Mouse (Mus musculus) midbrain, embryonic 16.5 days (tissue): ENCODE results near the gene M1ap. TPM values are rescaled to one million over a fixed set of nuclear protein-coding genes. Genes with fewer than 3 reads are reported as not detected.

Experiments
- ATAC-seq: fragments of 200-750 bp; cut with Nextera tagmentation; 2 replicates; pipeline ENCODE4 v1.8.0; 2017; ENCODE audit warnings: moderate TSS enrichment
- H3K27ac ChIP-seq: fragments of 300-500 bp; sonication (generic); 2 replicates; pipeline ENCODE4 v1.5.1; 2014; ENCODE audit warnings: mild to moderate bottlenecking, low read length, mixed read lengths
- H3K27me3 ChIP-seq: fragments of 300-500 bp; sonication (generic); 2 replicates; pipeline ENCODE4 v1.6.1; 2014; ENCODE audit warnings: low read depth, low read length, mixed read lengths; ENCODE audit not compliant: control insufficient read depth, insufficient read depth
- H3K36me3 ChIP-seq: fragments of 300-500 bp; sonication (generic); 2 replicates; pipeline ENCODE4 v1.6.1; 2014; ENCODE audit warnings: mild to moderate bottlenecking, low read length, moderate library complexity, mixed read lengths; ENCODE audit not compliant: control insufficient read depth, insufficient read depth
- H3K4me1 ChIP-seq: fragments of 300-500 bp; sonication (generic); 2 replicates; pipeline ENCODE4 v1.6.1; 2014; ENCODE audit warnings: mild to moderate bottlenecking, low read length, mixed read lengths; ENCODE audit not compliant: control insufficient read depth, insufficient read depth
- H3K4me2 ChIP-seq: fragments of 300-500 bp; sonication (generic); 2 replicates; pipeline ENCODE4 v1.6.1; 2014; ENCODE audit warnings: mild to moderate bottlenecking, low read length, mixed read lengths
- H3K4me3 ChIP-seq: fragments of 300-500 bp; sonication (generic); 2 replicates; pipeline ENCODE4 v1.5.1; 2014; ENCODE audit warnings: low read depth, mild to moderate bottlenecking, low read length, moderate library complexity, mixed read lengths
- H3K9ac ChIP-seq: fragments of 300-500 bp; sonication (generic); 2 replicates; pipeline ENCODE4 v1.6.1; 2014; ENCODE audit warnings: low read depth, low read length, mixed read lengths
- H3K9me3 ChIP-seq: fragments of 300-500 bp; sonication (generic); replicated peaks from 2 replicates; pipeline ENCODE4 v1.6.1; 2014; ENCODE audit warnings: mild to moderate bottlenecking, low read length, mixed read lengths; ENCODE audit not compliant: control insufficient read depth, poor library complexity, severe bottlenecking
- WGBS: fragments of 180-500 bp; shearing (Covaris S2); extraction: QIAGEN DNeasy Blood & Tissue Kit; methylation state at CpG from one replicate; pipeline ENCODE4 v1.1.7; 2014; 5-methylcytosine and 5-hydroxymethylcytosine counted together
- polyA plus RNA-seq: library from polyadenylated mRNA; unstranded; fragments of >200 nt; fragmentation: Nextera tagmentation; extraction: Ambion mirVana; gene quantifications from 2 replicates; pipeline ENCODE4 v1.2.1, GENCODE M21; 2015

The M1ap gene
- polyA plus RNA-seq, 1 experiment from 2014 or later = not detected

DNA sequence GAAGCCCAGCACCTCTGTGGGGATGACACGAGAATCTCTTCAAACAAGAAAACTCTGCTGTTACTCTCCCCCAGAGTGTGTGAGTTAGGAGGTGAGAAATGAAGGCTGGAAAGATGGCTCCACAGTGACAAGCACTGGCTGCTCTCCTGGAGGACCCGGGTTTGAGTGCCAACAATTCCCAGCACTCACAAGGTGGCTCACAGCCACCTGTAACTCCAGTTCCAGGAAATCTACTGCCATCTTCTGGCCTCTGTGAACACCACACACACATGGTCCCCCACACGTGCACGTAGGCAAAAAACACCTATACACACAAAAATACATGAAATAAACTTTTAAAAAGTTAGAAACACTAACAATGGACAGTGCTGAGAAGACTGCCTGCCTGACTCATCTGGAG lies 51.6 kb downstream of the M1ap start:
- no peaks in the 10 kb centered on the region for H3K9me3 ChIP-seq
- no peak overlapping the region for H3K4me2 ChIP-seq
- peaks cover 2% of the 10 kb centered on the region; the same call in 1 of the 2 replicates for H3K4me1 ChIP-seq
- H3K36me3 ChIP-seq = no peaks in the 10 kb centered on the region
- H3K4me3 ChIP-seq = no peak overlapping the region
- no peak overlapping the region for H3K9ac ChIP-seq
- no peaks in the 10 kb centered on the region for H3K27me3 ChIP-seq
- 70% methylated on average over 4 of the region's 4 CpGs for WGBS
- H3K27ac ChIP-seq = no peak overlapping the region
- no peak for ATAC-seq

DNA sequence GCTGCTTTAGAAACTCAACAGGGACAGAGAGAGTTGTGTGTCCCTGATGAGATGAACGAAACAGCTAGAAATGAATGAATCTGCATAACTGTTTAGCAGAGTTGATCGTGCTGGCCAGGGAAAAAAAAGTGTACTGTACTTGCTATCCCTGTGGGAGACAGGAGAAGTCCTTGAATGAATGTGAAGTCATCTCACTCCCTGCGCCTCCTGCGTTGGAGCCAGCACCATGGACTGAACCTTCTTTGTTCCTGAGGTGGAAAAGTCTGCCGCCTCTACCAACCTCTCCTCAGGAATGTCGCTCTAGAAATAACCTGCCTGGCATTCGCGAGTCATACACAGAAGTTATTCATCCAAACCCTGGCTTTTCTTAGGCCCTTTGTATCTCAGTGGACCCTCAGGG lies 53.3 kb downstream of the M1ap start:
- no peak for ATAC-seq
- WGBS = 79% methylated on average over 8 of the region's 8 CpGs
- H3K9me3 ChIP-seq = no peaks in the 10 kb centered on the region
- H3K36me3 ChIP-seq = no peaks in the 10 kb centered on the region
- H3K9ac ChIP-seq = no peak overlapping the region
- no peak overlapping the region for H3K27ac ChIP-seq
- peaks cover 2% of the 10 kb centered on the region; the same call in 1 of the 2 replicates for H3K4me1 ChIP-seq
- no peaks in the 10 kb centered on the region for H3K27me3 ChIP-seq
- H3K4me3 ChIP-seq = no peak overlapping the region
- no peak overlapping the region for H3K4me2 ChIP-seq

DNA sequence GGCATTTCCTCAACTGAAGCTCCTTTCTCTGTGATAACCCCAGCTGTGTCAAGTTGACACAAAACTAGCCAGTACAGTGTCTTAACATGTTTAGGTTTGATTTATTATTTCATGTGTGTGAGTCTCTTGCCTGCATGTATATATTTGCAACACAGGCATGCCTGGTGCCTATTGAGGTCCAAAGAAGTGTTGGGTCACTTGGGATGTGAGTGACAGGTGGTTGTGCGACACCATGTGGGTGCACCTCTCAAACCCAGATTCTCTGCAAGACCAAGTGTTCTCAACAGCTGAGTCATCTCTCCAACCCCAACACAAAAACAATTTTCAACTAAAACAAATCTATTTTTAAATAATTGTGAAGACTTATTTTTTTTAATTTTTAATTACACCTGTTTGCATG lies 56.4 kb downstream of the M1ap start:
- H3K4me3 ChIP-seq = no peak overlapping the region
- no peaks in the 10 kb centered on the region for H3K27me3 ChIP-seq
- no peak for ATAC-seq
- H3K27ac ChIP-seq = no peak overlapping the region
- no peaks in the 10 kb centered on the region for H3K36me3 ChIP-seq
- no peaks in the 10 kb centered on the region for H3K9me3 ChIP-seq
- H3K4me1 ChIP-seq = no peaks in the 10 kb centered on the region
- H3K9ac ChIP-seq = no peak overlapping the region
- 95% methylated on average over 1 of the region's 1 CpGs for WGBS
- no peak overlapping the region for H3K4me2 ChIP-seq

GRCm38 (mm10) chr6:83003850-83004249 lies 57.1 kb downstream of the M1ap start:
- WGBS = 81% methylated on average over 5 of the region's 5 CpGs
- Histone ChIP-seq H3K27ac (no peak overlapping the region), H3K4me1 (no peaks in the 10 kb centered on the region), H3K36me3 (no peaks in the 10 kb centered on the region), H3K4me3 (no peak overlapping the region), H3K9ac (no peak overlapping the region), H3K9me3 (no peaks in the 10 kb centered on the region), H3K4me2 (no peak overlapping the region), H3K27me3 (no peaks in the 10 kb centered on the region)
- no peak for ATAC-seq

- H3K27me3 ChIP-seq = no peaks in the 10 kb centered on the region
- WGBS = 76% methylated on average over 2 of the region's 2 CpGs
- H3K4me2 ChIP-seq = no peak overlapping the region
- no peak overlapping the region for H3K4me3 ChIP-seq
- H3K9me3 ChIP-seq = no peaks in the 10 kb centered on the region
- H3K9ac ChIP-seq = no peak overlapping the region
- no peaks in the 10 kb centered on the region for H3K36me3 ChIP-seq
- no peak for ATAC-seq
- no peaks in the 10 kb centered on the region for H3K4me1 ChIP-seq
- H3K27ac ChIP-seq = no peak overlapping the region
Observed at GRCm38 (mm10) chr6:83004309-83004708, 57.6 kb downstream of the M1ap start.

DNA sequence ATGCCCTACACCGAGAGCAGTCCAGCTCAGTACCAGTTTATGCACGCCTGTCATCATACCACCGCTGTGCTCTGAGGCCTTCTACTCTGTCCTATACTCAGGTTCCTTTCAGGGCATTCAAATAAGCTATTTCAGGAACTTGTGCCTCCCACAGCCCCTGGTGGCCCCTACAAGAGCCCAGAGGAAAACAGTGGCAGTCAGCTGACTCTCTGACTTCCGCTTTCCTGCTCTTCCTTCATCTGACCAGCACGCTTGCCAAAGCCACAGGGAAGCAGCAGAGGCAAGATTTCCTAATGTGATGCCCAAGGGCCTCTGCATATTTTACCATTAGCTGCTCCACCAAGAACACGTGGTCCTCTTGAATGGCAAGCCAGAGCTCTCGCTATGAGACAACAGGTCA lies 58.2 kb downstream of the M1ap start:
- Histone ChIP-seq H3K9me3 (no peaks in the 10 kb centered on the region), H3K4me2 (no peak overlapping the region), H3K4me3 (no peak overlapping the region), H3K4me1 (no peaks in the 10 kb centered on the region), H3K9ac (no peak overlapping the region), H3K27ac (no peak overlapping the region), H3K36me3 (no peaks in the 10 kb centered on the region), H3K27me3 (no peaks in the 10 kb centered on the region)
- no peak for ATAC-seq
- 52% methylated on average over 7 of the region's 7 CpGs for WGBS

DNA sequence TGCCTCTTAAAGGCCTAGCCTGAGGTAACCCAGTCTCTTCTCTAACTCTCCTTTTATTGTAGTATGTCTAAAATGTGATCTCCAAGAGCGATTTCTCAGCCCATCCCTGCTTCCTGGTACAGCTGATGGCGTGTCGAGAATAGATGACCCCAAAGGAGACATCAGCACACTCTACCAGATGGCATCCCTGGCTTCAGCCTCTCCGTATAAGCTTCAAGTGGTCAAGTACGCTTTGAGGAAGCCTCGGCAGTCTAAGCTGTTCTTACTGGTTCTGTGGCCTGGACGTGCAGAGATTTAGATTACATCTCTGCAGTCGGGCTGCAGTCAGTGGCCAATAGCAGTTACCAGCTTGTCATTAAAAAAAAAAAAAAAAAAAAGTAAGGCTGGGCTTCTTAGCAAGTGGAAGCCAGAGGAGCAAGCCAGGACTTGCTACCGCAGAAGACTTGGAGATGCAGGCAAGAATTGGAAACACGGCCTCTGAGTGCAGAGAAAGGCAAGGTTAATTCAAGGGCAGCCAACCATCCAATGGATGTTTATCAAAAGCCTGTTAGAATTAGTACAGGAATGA lies 58.8 kb downstream of the M1ap start:
- ATAC-seq = no peak
- H3K9me3 ChIP-seq = no peaks in the 10 kb centered on the region
- H3K4me2 ChIP-seq = no peak overlapping the region
- H3K27ac ChIP-seq = no peak overlapping the region
- H3K4me3 ChIP-seq = no peak overlapping the region
- WGBS = 87% methylated on average over 10 of the region's 10 CpGs
- H3K9ac ChIP-seq = no peak overlapping the region
- no peaks in the 10 kb centered on the region for H3K36me3 ChIP-seq
- no peaks in the 10 kb centered on the region for H3K4me1 ChIP-seq
- no peaks in the 10 kb centered on the region for H3K27me3 ChIP-seq

GRCm38 (mm10) chr6:83006114-83006513 lies 59.4 kb downstream of the M1ap start:
- 89% methylated on average over 6 of the region's 6 CpGs for WGBS
- no peaks in the 10 kb centered on the region for H3K9me3 ChIP-seq
- no peak overlapping the region for H3K27ac ChIP-seq
- no peaks in the 10 kb centered on the region for H3K27me3 ChIP-seq
- H3K4me2 ChIP-seq = no peak overlapping the region
- H3K36me3 ChIP-seq = no peaks in the 10 kb centered on the region
- no peak overlapping the region for H3K4me3 ChIP-seq
- no peak for ATAC-seq
- H3K9ac ChIP-seq = no peak overlapping the region
- no peaks in the 10 kb centered on the region for H3K4me1 ChIP-seq

GRCm38 (mm10) chr6:83008659-83009058 lies 62.0 kb downstream of the M1ap start:
- Histone ChIP-seq H3K4me2 (no peak overlapping the region), H3K9ac (no peak overlapping the region), H3K27ac (no peak overlapping the region), H3K4me3 (no peak overlapping the region), H3K4me1 (no peaks in the 10 kb centered on the region), H3K27me3 (no peaks in the 10 kb centered on the region), H3K9me3 (no peaks in the 10 kb centered on the region), H3K36me3 (no peaks in the 10 kb centered on the region)
- ATAC-seq = no peak
- 76% methylated on average over 3 of the region's 3 CpGs for WGBS
